9 mouse cellular contexts compared by ENCODE assay signal in the genomic region with DNA sequence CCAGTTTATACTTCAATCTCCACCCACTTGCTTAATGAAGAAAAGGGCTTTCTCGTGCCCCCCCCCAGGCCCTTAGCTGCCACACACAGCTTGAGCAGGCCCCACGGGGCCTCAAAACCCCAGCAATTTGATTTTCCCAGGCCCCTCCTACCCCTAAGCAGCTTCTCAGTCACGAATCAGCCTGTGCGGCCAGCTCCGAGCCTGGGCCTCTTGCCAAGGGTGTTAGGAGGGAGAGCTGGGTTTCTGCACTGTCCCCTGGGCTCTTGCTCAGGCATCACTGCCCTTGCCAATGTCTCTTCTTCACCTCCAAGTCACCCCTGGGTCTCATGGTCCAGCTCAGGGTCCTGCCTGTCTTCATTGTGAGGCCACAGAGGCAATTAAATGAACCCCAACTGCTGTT. TPM values are rescaled to one million over a fixed set of nuclear protein-coding genes. Genes with fewer than 3 reads are reported as not detected.
A peak's percentile ranks its signal among the peaks of the same experiment; 100 is the strongest.
DNase-seq lines count a peak whose midpoint lies in the region; ATAC-seq and TF ChIP-seq lines count a peak whose summit lies in the region.
"Had no signal": no experiment of that assay in that cellular context is flagged by ENCODE, and none has a peak within 500 bp of the region (broad histone marks: within the 10 kb centered on the region; RNA-seq: fewer than 3 reads in every experiment).

No protein-coding gene starts in this region.

- no peaks in the 10 kb centered on the region for H3K27me3 ChIP-seq in kidney, embryonic 16.5 days (ENCODE audit: insufficient read depth, low read length)
- H3K27me3 ChIP-seq in hindbrain, postnatal 0 days (ENCODE audit: insufficient read depth, low read length): no peaks in the 10 kb centered on the region
- H3K27me3 ChIP-seq in neural tube, embryonic 14.5 days (ENCODE audit: control insufficient read depth, insufficient read depth, low read length): no peaks in the 10 kb centered on the region

- H3K4me1 ChIP-seq in kidney, embryonic 16.5 days (ENCODE audit: insufficient read depth, low read length): peaks cover 6% of the 10 kb centered on the region; the same call in 1 of the 2 replicates
- peaks cover 5% of the 10 kb centered on the region; the same call in 1 of the 2 replicates for H3K4me1 ChIP-seq in hindbrain, postnatal 0 days (ENCODE audit: insufficient read depth, low read length)
- no peaks in the 10 kb centered on the region for H3K4me1 ChIP-seq in neural tube, embryonic 14.5 days (ENCODE audit: control insufficient read depth, insufficient read depth, low read length)

- ATAC-seq in kidney, embryonic 16.5 days (ENCODE audit: low FRiP score, low TSS enrichment): peak; percentile 81
- ATAC-seq in hindbrain, postnatal 0 days: peak; percentile 67; the same call in 1 of the 2 replicates
- peak; percentile 38; the same call in 1 of the 2 replicates for ATAC-seq in neural tube, embryonic 14.5 days (ENCODE audit: low read depth)

- H3K36me3 ChIP-seq in kidney, embryonic 16.5 days (ENCODE audit: insufficient read depth, low read length): no peaks in the 10 kb centered on the region
- H3K36me3 ChIP-seq in hindbrain, postnatal 0 days (ENCODE audit: insufficient read depth, low read length): no peaks in the 10 kb centered on the region
- no peaks in the 10 kb centered on the region for H3K36me3 ChIP-seq in neural tube, embryonic 14.5 days (ENCODE audit: control insufficient read depth, insufficient read depth, low read length)

- H3K9me3 ChIP-seq in kidney, embryonic 16.5 days (ENCODE audit: low read length): no peaks in the 10 kb centered on the region
- no peaks in the 10 kb centered on the region for H3K9me3 ChIP-seq in hindbrain, postnatal 0 days (ENCODE audit: low read length)
- H3K9me3 ChIP-seq in neural tube, embryonic 14.5 days (ENCODE audit: control insufficient read depth, low read length): no peaks in the 10 kb centered on the region

- no peak for DNase-seq in kidney, adult 11 months
- peak; percentile 86 for DNase-seq in adrenal gland, postnatal 10 days
- peak; percentile 76 for DNase-seq in fibroblast of lung, adult 2 months (ENCODE audit: low read depth)
- DNase-seq in hindbrain, postnatal 0 days (ENCODE audit: low spot score): peak; percentile 70
- DNase-seq in spleen, postnatal 4 days (ENCODE audit: low spot score in 2 of 2): no peak
- no peak for DNase-seq in spleen, adult 12 weeks (ENCODE audit: low spot score)

- no peak overlapping the region for H3K27ac ChIP-seq in kidney, embryonic 16.5 days (ENCODE audit: low read length)
- H3K27ac ChIP-seq in hindbrain, postnatal 0 days: no peak overlapping the region
- H3K27ac ChIP-seq in neural tube, embryonic 14.5 days (ENCODE audit: low read depth, low read length): no peak overlapping the region

- no peak for TF ChIP-seq CTCF in hindbrain, postnatal 0 days (IDR thresholded peaks at IDR 0.05; ENCODE audit: low read depth)

- no peak overlapping the region for H3K9ac ChIP-seq in kidney, embryonic 16.5 days (replicated peaks; ENCODE audit: low read length)
- no peak overlapping the region for H3K9ac ChIP-seq in hindbrain, postnatal 0 days (replicated peaks; ENCODE audit: low read length)
- H3K9ac ChIP-seq in neural tube, embryonic 14.5 days (replicated peaks; ENCODE audit: low read depth, low read length): no peak overlapping the region

- no peak overlapping the region for H3K4me2 ChIP-seq in kidney, embryonic 16.5 days (replicated peaks; ENCODE audit: low read depth, low read length)
- no peak overlapping the region for H3K4me2 ChIP-seq in hindbrain, postnatal 0 days (ENCODE audit: low read depth, low read length)
- no peak overlapping the region for H3K4me2 ChIP-seq in neural tube, embryonic 14.5 days (ENCODE audit: low read depth, low read length)

- WGBS in kidney, embryonic 16.5 days: 32% methylated on average over 5 of the region's 5 CpGs
- WGBS in hindbrain, postnatal 0 days: 13% methylated on average over 5 of the region's 5 CpGs
- 26% methylated on average over 5 of the region's 5 CpGs for WGBS in neural tube, embryonic 14.5 days

- H3K4me3 ChIP-seq in kidney, embryonic 16.5 days (ENCODE audit: low read length): no peak overlapping the region
- no peak overlapping the region for H3K4me3 ChIP-seq in hindbrain, postnatal 0 days (ENCODE audit: low read length)
- H3K4me3 ChIP-seq in neural tube, embryonic 14.5 days (ENCODE audit: low read depth, low read length): no peak overlapping the region
- H3K4me3 ChIP-seq: myocyte had no signal

RNA-seq across cellular contexts. Expression of gene Fosl2, which starts 33.1 kb away (rescaled TPM):
- polyA plus RNA-seq in kidney, embryonic 16.5 days (2015; fragmentation: Nextera tagmentation; extraction: Ambion mirVana): 5.5 and 6.5 TPM in 2 replicates
- 100 to 1,000 TPM; 167 to 194 TPM for total RNA-seq in adrenal gland, postnatal 10 days (2021)
- total RNA-seq in hindbrain, postnatal 0 days (2014; rRNA removed): 5.6 and 7.8 TPM in 2 replicates
- polyA plus RNA-seq in hindbrain, postnatal 0 days (2015; fragmentation: Nextera tagmentation; extraction: Ambion mirVana): 0.59 and 0.64 TPM in 2 replicates
- 0.58 and 0.99 TPM in 2 replicates for polyA plus RNA-seq in neural tube, embryonic 14.5 days (2014; fragmentation: Nextera tagmentation; extraction: Ambion mirVana)

Comparison
In these comparisons a context has a peak if more than half of its experiments do, and no peak if none do; other contexts are left out.
1. DNase-seq: peak in adrenal gland, postnatal 10 days (single experiment), fibroblast of lung, adult 2 months (single experiment) and hindbrain, postnatal 0 days (single experiment); none in kidney, adult 11 months (single experiment), spleen, postnatal 4 days (0 of 2) and spleen, adult 12 weeks (single experiment).
2. Peak in every context shown above with its lines, with median percentiles within 50 percentile points of each other: ATAC-seq.